Mouse (Mus musculus) urinary bladder, postnatal 14 days (tissue): ENCODE data around the gene Rhd.
A peak's percentile ranks its signal among the peaks of the same experiment; 100 is the strongest.
"Not testable (repeated sequence)": the region's sequence is repeated elsewhere in the genome, so short reads cannot be mapped to it uniquely, and the experiment has no call there.

Experiments used
- DNase-seq: peaks from one replicate; pipeline ENCODE4 v3.0.0; 2021; ENCODE audit warnings: low spot score

The Rhd gene

GRCm38 (mm10) chr4:134863937-134864729, at the start of gene Rhd:
Gene Rhd (plus strand): TSS chr4:134864536.
- DNase-seq, result no peak

DNA sequence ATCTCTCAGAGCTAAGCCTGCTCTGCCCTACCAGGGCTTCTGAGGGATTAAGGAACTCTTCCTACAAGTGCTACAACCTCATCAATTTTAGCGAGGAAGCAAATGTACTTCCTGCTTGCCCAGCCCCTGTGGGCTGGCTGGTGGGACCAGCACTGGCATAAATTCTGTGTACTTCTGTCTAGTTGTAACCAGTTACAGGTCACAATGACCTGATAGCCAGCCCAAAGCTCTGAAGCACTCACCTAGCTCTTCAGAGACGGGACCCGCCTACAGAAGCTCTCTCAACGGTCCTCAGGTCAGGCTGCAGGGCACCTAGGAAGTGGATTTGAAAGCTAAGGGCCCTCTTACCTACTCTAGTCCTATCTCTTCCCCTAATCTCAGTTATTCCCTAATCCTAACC, 46.6 kb upstream of the Rhd start:
- DNase-seq, result no peak

DNA sequence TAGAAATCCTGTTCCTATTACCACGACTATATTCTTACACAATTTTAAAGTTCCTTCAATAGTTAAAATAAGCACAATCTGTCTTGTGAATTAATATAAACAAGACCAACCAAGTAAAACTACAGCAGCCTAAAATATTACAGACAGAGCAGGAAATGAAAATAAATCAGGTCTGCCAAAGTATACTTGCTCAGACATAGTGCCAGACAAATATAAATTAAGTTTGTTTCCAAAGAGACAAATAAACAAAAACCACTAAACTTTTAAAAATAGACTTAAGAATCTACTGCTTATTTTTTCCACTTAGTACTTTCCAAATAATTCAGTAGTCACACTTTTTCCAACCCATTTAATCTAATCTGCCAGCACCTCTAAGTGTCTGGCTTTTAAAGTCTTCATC, 43.3 kb upstream of the Rhd start:
- no peak for DNase-seq

DNA sequence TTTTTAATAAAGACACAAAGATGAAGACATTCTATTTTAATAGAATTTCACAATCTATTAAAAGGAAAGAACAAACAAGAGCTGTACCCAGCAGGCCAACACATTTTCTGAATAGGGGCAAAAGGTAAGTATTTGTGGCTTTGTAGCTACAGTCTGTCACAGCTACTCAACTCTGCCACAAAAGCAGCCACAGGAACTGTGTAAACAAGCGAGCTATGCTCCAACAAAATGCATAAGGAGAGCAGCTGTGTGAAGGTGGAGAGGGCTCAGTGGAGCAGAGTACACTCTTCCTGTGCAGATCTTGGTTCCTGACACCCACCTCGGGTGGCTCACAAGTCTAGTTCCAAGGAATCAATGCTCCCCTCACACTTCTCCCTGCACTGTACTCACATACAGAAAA, 40.8 kb upstream of the Rhd start:
- DNase-seq, result no peak

DNA sequence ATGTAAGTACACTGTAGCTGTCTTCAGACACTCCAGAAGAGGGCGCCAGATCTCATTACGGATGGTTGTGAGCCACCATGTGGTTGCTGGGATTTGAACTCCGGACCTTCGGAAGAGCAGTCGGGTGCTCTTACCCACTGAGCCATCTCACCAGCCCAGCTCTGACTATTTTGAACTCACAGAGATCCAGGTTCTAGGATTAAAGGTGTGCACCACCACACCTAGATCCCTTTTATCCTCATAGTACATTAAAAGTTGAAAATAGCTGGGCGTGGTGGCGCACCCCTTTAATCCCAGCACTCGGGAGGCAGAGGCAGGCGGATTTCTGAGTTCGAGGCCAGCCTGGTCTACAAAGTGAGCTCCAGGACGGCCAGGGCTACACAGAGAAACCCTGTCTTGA, 38.5 kb upstream of the Rhd start:
- not testable (repeated sequence) for DNase-seq

GRCm38 (mm10) chr4:134826348-134826747, 38.0 kb upstream of the Rhd start:
- no peak for DNase-seq

DNA sequence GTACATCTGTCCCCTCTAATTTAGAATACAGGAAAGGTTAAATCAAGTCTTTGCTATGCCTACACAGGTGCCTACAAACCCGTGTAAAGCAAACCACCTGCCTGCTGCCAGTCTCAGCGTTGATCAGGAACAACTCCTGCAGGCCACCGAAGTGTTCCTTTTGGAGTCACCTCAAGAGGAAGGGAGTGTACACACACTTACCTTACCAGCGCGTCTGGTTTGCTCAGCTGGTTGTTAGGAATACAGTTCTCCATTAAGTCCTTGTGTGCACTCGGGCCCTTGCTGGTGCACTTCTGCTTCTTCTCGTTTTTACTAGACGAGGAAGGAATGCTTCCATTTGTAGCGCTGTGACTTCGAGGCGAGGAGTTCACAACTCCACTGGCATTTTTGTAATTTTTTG, 36.5 kb upstream of the Rhd start:
- no peak for DNase-seq

- DNase-seq, result no peak
These were observed 32.4 kb upstream of the Rhd start for GRCm38 (mm10) chr4:134831934-134832333.

DNA sequence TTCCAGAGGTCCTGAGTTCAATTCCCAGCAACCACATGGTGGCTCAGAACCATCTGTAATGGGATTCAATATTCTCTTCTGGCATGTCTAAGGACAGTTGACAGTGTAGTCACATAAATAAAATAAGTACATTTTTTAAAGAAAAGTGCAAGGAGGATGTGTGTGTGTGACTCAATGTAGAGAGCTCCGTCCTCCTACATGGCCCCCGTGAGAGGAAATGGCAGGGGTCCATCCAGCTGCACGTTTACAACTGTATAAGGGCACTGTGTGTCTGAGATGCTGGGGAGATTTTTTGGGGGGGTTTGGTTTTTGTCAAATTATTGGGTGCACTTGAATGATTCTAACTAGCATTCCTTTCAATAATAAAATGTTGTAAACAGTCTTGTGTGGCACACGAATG, 28.9 kb upstream of the Rhd start:
- DNase-seq, result no peak

DNA sequence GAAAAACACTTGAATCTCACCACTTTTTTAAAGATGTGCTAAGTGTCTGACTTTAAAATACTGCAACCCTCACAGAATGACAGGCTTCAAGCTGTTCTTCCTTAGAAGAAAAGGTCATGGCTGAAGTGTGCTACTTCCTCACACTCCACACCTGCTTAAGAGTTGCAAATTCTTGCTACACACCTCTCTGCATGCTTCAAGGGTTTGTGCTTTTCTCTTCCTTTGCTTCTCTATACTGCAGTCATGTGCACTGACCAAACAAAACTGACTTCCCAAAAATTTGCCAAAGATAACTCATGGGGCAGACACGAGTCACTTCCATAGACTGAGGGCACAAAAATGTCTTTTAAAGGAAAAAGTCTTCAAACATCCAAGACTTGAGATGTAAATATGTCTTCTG, 26.1 kb upstream of the Rhd start:
- DNase-seq, result no peak

GRCm38 (mm10) chr4:134838706-134839105, 25.6 kb upstream of the Rhd start:
- DNase-seq, result not testable (repeated sequence)

DNA sequence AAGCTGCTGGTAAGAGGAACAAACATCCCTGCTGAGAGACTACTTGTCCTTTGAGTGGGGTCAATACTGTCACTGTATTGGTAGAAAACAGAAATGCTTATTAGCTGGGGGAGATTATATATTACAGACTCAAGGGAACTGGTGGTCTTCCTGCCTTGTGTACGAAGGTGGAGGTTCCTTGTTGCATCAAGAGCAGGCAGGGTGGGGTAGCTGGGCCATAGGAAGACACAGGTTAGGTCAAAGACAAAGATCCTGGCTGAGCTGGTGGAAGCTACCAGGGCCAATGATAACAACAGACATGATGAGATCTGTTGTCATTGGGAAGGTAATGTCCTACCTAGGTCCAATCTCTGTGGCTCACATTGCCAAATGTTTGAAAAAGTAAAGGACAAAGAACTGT, 24.1 kb upstream of the Rhd start:
- no peak for DNase-seq

GRCm38 (mm10) chr4:134843566-134843965, 20.8 kb upstream of the Rhd start:
- no peak for DNase-seq

DNA sequence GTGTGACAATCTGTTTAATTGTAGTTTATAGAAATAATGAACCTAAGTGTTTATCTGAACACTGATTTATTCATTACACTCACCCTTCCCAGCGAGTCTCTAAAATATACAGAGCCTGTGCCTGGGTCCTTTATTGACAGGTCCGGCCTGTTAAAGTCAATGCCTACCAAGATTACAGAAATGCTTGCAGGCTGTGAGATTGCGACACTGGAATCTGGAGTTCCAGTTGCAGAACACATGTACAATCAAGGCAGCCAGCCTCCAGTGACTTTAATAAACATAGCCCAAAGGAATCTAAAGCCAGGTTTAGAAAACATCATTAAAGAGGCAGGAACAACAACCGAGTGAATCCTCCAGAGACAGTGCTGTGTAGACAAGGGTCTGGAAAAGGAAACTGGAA, 16.7 kb upstream of the Rhd start:
- DNase-seq, result no peak

GRCm38 (mm10) chr4:134850551-134850950, 13.8 kb upstream of the Rhd start:
- no peak for DNase-seq

DNA sequence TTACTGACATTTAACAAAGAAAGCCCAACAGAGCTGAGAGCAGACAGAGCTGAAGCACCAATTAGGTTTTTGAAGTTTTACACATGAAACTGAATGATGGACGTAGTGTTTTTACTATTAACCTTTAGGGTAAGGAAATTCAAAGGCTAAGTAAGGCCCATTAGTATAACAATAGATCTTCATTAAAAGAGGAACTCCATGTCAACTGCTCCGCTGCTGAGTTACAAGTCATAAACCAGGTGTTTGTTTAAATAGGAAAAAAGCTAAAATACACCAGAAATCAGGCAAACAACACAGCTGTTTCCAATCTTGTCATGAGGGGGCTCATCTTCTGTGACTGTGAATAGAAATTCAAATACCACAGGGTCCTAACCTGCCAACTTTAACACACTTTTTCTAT, 13.1 kb upstream of the Rhd start:
- DNase-seq, result no peak

DNA sequence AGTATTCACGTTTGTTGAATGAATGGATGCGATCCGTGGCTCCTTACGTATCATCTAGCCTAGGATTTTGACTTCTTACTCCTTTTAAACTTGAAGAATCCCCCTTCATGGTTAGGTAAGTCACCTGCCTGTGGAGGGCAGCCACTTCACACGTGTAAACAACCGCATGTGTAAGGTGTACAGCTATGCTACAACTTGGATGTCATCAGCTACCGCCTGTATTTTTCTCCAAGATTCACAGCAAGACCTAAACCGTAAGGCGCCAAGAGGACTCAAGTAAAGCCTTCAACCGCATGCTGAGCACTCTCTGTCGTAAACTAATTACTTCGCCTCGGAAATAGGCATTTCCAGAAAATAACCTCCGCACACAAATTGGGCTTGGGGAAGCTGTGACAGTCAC, 12.5 kb upstream of the Rhd start:
- no peak for DNase-seq

- peak; percentile 31 for DNase-seq
These were observed 11.7 kb upstream of the Rhd start for GRCm38 (mm10) chr4:134852438-134853255.

DNA sequence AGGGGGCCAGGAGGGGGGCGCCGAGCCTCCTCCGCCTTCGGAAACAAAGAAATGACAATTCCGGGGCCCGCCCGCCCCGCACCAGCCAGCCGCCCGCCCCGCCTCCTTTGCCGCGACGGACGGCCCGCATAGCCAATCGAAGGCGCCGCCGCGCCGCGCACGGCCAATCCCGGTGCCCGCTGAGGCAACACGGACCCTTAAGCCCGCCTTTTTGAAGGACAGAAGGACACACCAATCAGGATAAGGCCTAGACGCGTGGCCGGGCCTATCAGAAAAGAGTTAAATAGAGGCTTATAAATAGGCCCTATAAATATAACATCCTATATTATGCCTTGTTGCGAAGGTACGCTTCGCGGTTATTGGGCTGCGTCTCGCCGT, 11.1 kb upstream of the Rhd start, which contains the start of gene Maco1:
TSS of gene Maco1 (minus strand) at position 87 of the 378 bp plus-strand sequence.
- DNase-seq, result peak; percentile 99

DNA sequence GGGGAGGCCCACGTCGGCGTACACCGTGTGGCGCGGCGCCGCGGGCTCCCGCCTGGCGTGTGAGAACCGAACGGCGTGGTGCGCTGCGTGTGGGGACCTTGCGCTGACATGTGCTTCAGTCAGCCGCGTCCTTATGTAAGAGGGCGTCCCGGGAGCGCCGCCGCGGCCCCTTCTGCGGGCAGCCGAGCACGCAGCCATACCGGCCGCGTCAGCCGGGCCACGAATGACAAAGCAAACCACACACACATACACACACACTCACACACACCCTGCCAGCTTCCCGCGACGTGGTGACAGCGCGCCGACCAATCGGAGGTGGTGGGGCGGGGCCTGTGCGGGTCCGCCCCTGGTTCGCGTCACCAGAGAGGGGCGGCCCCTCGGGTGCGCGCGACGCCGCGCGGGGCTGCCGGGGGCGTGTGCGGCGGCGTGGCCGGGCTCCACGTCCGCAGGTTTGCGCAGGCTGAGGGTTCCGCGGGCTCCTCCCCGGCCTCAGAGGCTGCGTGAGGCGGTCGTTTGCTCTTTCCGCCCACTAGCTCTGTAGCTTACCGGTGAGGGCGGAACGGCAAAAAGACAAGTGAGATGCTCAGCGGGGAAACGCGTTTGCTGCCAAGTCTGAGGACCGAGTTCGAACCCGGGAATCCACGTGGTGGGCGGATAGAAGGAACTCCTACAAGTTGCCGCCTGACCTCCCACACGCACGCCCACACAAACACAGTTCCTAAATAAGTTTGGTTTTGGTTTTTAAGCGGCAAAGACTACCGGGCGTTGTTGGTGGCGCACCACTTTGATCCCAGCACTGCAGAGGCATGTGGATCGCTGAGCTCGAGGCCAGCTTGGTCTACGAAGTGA, 10.5 kb upstream of the Rhd start:
- peak; percentile 92 for DNase-seq

DNA sequence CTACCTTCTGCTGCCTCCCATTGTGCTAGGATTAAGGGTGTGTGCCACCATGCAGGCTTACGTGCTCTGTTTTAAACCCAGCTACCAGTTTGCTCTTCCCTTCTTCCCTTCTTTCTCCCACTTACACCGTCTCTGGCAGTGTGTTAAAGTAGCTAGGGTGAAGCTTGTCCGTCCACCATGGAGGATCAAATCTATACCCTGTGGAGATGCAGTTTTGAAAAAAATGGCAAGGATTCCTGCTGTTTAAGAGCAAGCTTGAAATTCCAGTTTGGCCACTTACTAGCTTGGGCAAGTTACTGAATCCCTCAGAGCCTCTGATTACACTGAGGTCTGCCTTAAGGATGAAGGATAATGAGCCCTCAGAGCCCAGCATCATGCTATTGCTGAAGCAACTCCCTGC, 9.0 kb upstream of the Rhd start:
- peak; percentile 46 for DNase-seq

DNA sequence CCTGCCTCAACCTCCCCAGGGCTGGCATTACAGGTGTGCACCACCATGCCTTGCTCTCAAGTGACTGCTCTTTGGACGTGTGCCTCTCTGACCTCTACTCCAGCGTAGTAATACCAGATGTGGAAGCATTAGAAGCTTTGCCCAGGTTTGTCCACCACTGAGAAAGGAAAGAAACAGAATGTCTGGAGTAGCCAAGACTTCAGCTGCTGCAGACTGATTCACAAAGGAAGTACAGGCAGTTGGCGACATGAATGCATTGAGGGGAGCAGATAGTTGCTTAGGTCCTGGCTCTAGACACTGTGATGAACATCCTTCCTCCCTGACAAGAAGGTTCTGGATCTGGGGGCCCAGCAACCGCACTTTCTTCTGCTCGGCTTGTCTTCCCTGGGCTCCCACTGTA, 8.3 kb upstream of the Rhd start:
- no peak for DNase-seq

DNA sequence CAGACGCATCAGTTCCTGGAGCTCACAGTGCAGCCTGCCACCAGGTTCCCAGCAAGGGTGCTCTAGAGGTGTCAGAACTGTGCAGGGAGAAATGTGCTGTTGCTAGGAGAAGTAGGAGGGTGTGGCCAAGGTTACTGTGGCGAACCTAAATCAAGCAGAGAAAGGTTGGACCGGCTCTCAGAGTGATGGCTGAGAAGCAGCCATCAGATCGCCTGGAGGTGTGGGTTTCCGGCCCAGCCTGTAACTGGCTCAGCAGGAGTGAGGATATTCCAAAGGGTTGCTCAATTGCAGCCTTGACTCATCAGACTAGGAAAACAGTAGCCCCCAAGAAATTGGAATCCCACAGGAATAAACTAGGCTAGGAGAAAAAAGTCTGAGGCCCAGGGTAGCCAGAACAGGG, 7.8 kb upstream of the Rhd start:
- peak; percentile 28 for DNase-seq
